In the genomic region with DNA sequence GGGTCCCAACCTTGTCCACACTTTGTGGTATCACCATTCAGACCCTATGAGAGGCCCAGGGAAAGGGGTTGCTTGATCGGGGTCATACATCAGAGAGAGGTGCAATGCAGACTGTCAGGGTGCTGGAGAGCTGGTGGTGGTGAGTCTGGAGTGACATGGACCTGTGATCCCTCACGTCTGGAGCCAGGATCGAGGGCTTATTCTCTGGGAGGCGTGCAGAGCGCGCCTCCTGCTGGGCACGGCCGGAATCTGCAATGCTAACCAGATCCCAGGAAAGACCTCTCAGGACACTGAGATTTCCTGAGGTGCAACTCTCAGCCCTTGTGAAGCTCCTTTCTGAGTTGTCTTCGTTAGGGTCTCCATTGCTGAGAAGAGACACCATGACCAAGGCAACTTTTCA, we compare ENCODE assay signal across 9 mouse cellular contexts. TPM values are rescaled to one million over a fixed set of nuclear protein-coding genes. Genes with fewer than 3 reads are reported as not detected.
A peak's percentile ranks its signal among the peaks of the same experiment; 100 is the strongest.
DNase-seq lines count a peak whose midpoint lies in the region; ATAC-seq and TF ChIP-seq lines count a peak whose summit lies in the region.
"Had no signal": no experiment of that assay in that cellular context is flagged by ENCODE, and none has a peak within 500 bp of the region (broad histone marks: within the 10 kb centered on the region; RNA-seq: fewer than 3 reads in every experiment).

No protein-coding gene starts in this region.

- peak; percentile 75 for DNase-seq in hindbrain, embryonic 14.5 days (ENCODE audit: low spot score)
- peak; percentile 49 for DNase-seq in c-Kit-positive CD71-positive TER-119-positive erythroid progenitor cells, embryonic 14.5 days (ENCODE audit: low spot score)
- DNase-seq in frontal cortex, postnatal 36 days (ENCODE audit: low spot score in 2 of 2) = peak; percentile 53 to 63
- DNase-seq in lung, postnatal 10 days = peak; percentile 79
- peak; percentile 62 for DNase-seq in thymus, postnatal 0 days (ENCODE audit: low spot score)

- H3K9ac ChIP-seq in hindbrain, embryonic 14.5 days = no peak overlapping the region
- H3K9ac ChIP-seq in hindbrain, embryonic 13.5 days = no peak overlapping the region
- no peak overlapping the region for H3K9ac ChIP-seq in kidney, embryonic 16.5 days (replicated peaks; ENCODE audit: low read length)
- H3K9ac ChIP-seq: liver, embryonic 15.5 days had no signal

- H3K36me3 ChIP-seq in hindbrain, embryonic 14.5 days (replicated peaks; ENCODE audit: control insufficient read depth, insufficient read depth) = no peaks in the 10 kb centered on the region
- no peaks in the 10 kb centered on the region for H3K36me3 ChIP-seq in hindbrain, embryonic 13.5 days
- no peaks in the 10 kb centered on the region for H3K36me3 ChIP-seq in E14TG2a.4 (ENCODE audit: insufficient read depth, low read length)
- H3K36me3 ChIP-seq in kidney, embryonic 16.5 days (ENCODE audit: insufficient read depth, low read length) = no peaks in the 10 kb centered on the region
- H3K36me3 ChIP-seq: liver, embryonic 15.5 days had no signal

- peak; percentile 98 for TF ChIP-seq CTCF in E14TG2a.4 (conservative IDR thresholded peaks at IDR 0.05; ENCODE audit: low read length)

- no peak overlapping the region for H3K27ac ChIP-seq in hindbrain, embryonic 14.5 days
- no peak overlapping the region for H3K27ac ChIP-seq in hindbrain, embryonic 13.5 days
- H3K27ac ChIP-seq in kidney, embryonic 16.5 days (ENCODE audit: low read length) = no peak overlapping the region
- H3K27ac ChIP-seq: liver, embryonic 15.5 days had no signal

- H3K4me2 ChIP-seq in hindbrain, embryonic 14.5 days (replicated peaks) = no peak overlapping the region
- H3K4me2 ChIP-seq in hindbrain, embryonic 13.5 days = no peak overlapping the region
- no peak overlapping the region for H3K4me2 ChIP-seq in kidney, embryonic 16.5 days (replicated peaks; ENCODE audit: low read depth, low read length)
- H3K4me2 ChIP-seq: liver, embryonic 15.5 days had no signal

- 5% methylated on average over 9 of the region's 9 CpGs for WGBS in hindbrain, embryonic 14.5 days
- WGBS in hindbrain, embryonic 13.5 days = 5% methylated on average over 9 of the region's 9 CpGs
- 1% methylated on average over 9 of the region's 9 CpGs for WGBS in kidney, embryonic 16.5 days

- H3K9me3 ChIP-seq in hindbrain, embryonic 14.5 days (ENCODE audit: control insufficient read depth, low read length) = no peaks in the 10 kb centered on the region
- no peaks in the 10 kb centered on the region for H3K9me3 ChIP-seq in hindbrain, embryonic 13.5 days
- no peaks in the 10 kb centered on the region for H3K9me3 ChIP-seq in E14TG2a.4 (ENCODE audit: low read length)
- no peaks in the 10 kb centered on the region for H3K9me3 ChIP-seq in kidney, embryonic 16.5 days (ENCODE audit: low read length)
- H3K9me3 ChIP-seq: liver, embryonic 15.5 days had no signal

- no peak for ATAC-seq in hindbrain, embryonic 14.5 days (ENCODE audit: low FRiP score)
- no peak for ATAC-seq in hindbrain, embryonic 13.5 days (ENCODE audit: low FRiP score)
- ATAC-seq in kidney, embryonic 16.5 days (ENCODE audit: low FRiP score, low TSS enrichment) = peak; percentile 20; the same call in 1 of the 2 replicates

- no peak overlapping the region for H3K4me3 ChIP-seq in hindbrain, embryonic 14.5 days (replicated peaks; ENCODE audit: low read length)
- no peak overlapping the region for H3K4me3 ChIP-seq in hindbrain, embryonic 13.5 days
- no peak overlapping the region for H3K4me3 ChIP-seq in E14TG2a.4 (replicated peaks; ENCODE audit: low read length)
- no peak overlapping the region for H3K4me3 ChIP-seq in kidney, embryonic 16.5 days (ENCODE audit: low read length)
- H3K4me3 ChIP-seq: liver, embryonic 15.5 days had no signal

- peaks cover 6% of the 10 kb centered on the region for H3K27me3 ChIP-seq in hindbrain, embryonic 14.5 days (ENCODE audit: control insufficient read depth, insufficient read depth, low read length)
- H3K27me3 ChIP-seq in hindbrain, embryonic 13.5 days = peaks cover 61% of the 10 kb centered on the region
- H3K27me3 ChIP-seq in E14TG2a.4 (ENCODE audit: insufficient read depth, low read length) = peaks cover 66% of the 10 kb centered on the region
- peaks cover 9% of the 10 kb centered on the region for H3K27me3 ChIP-seq in kidney, embryonic 16.5 days (ENCODE audit: insufficient read depth, low read length)

- H3K4me1 ChIP-seq in hindbrain, embryonic 14.5 days (replicated peaks; ENCODE audit: control insufficient read depth, insufficient read depth, low read length) = peaks cover 11% of the 10 kb centered on the region
- peaks cover 13% of the 10 kb centered on the region for H3K4me1 ChIP-seq in hindbrain, embryonic 13.5 days (replicated peaks)
- peaks cover 36% of the 10 kb centered on the region for H3K4me1 ChIP-seq in E14TG2a.4 (replicated peaks; ENCODE audit: low read depth, low read length)
- H3K4me1 ChIP-seq in kidney, embryonic 16.5 days (ENCODE audit: insufficient read depth, low read length) = peaks cover 9% of the 10 kb centered on the region; the same call in 1 of the 2 replicates

RNA-seq across cellular contexts. Expression of a gene that starts 2.5 kb away (rescaled TPM):
- 8.4 and 9.9 TPM in 2 replicates for polyA plus RNA-seq in hindbrain, embryonic 14.5 days (2014; fragmentation: Nextera tagmentation; extraction: Ambion mirVana)
- polyA plus RNA-seq in hindbrain, embryonic 13.5 days (2015; fragmentation: Nextera tagmentation; extraction: Ambion mirVana) = 7.9 and 9.2 TPM in 2 replicates
- 12.2 and 13.2 TPM in 2 replicates for polyA plus RNA-seq in kidney, embryonic 16.5 days (2015; fragmentation: Nextera tagmentation; extraction: Ambion mirVana)
- polyA plus RNA-seq in thymus, postnatal 0 days (2015; fragmentation: Nextera tagmentation; extraction: Ambion mirVana) = 19.5 and 20.9 TPM in 2 replicates

RNA-seq across cellular contexts. Expression of a gene that starts 19.6 kb away (rescaled TPM):
- polyA plus RNA-seq in hindbrain, embryonic 14.5 days (2014; fragmentation: Nextera tagmentation; extraction: Ambion mirVana) = 18.3 and 20.5 TPM in 2 replicates
- polyA plus RNA-seq in hindbrain, embryonic 13.5 days (2015; fragmentation: Nextera tagmentation; extraction: Ambion mirVana) = 10.5 and 11.7 TPM in 2 replicates
- 1.1 TPM in 2 replicates for polyA plus RNA-seq in kidney, embryonic 16.5 days (2015; fragmentation: Nextera tagmentation; extraction: Ambion mirVana)
- 1.0 TPM in 2 replicates for polyA plus RNA-seq in thymus, postnatal 0 days (2015; fragmentation: Nextera tagmentation; extraction: Ambion mirVana)

RNA-seq across cellular contexts. Expression of a gene that starts 24.0 kb away (rescaled TPM):
- polyA plus RNA-seq in hindbrain, embryonic 14.5 days (2014; fragmentation: Nextera tagmentation; extraction: Ambion mirVana) = 67.8 and 70.8 TPM in 2 replicates
- polyA plus RNA-seq in hindbrain, embryonic 13.5 days (2015; fragmentation: Nextera tagmentation; extraction: Ambion mirVana) = 69.2 and 72.6 TPM in 2 replicates
- 102 and 109 TPM in 2 replicates for polyA plus RNA-seq in kidney, embryonic 16.5 days (2015; fragmentation: Nextera tagmentation; extraction: Ambion mirVana)
- polyA plus RNA-seq in thymus, postnatal 0 days (2015; fragmentation: Nextera tagmentation; extraction: Ambion mirVana) = 58.6 and 59.2 TPM in 2 replicates

RNA-seq across cellular contexts. Expression of a gene that starts 37.9 kb away (rescaled TPM):
- polyA plus RNA-seq in hindbrain, embryonic 14.5 days (2014; fragmentation: Nextera tagmentation; extraction: Ambion mirVana) = 0.19 and 0.20 TPM in 2 replicates
- not detected in 2 replicates for polyA plus RNA-seq in hindbrain, embryonic 13.5 days (2015; fragmentation: Nextera tagmentation; extraction: Ambion mirVana)
- polyA plus RNA-seq in kidney, embryonic 16.5 days (2015; fragmentation: Nextera tagmentation; extraction: Ambion mirVana) = 0.62 and 0.69 TPM in 2 replicates
- polyA plus RNA-seq in thymus, postnatal 0 days (2015; fragmentation: Nextera tagmentation; extraction: Ambion mirVana) = 2.7 and 3.1 TPM in 2 replicates

RNA-seq across cellular contexts. Expression of a gene that starts 42.3 kb away (rescaled TPM):
- polyA plus RNA-seq in hindbrain, embryonic 14.5 days (2014; fragmentation: Nextera tagmentation; extraction: Ambion mirVana) = 1.9 and 2.1 TPM in 2 replicates
- polyA plus RNA-seq in hindbrain, embryonic 13.5 days (2015; fragmentation: Nextera tagmentation; extraction: Ambion mirVana) = 0.83 and 1.0 TPM in 2 replicates
- polyA plus RNA-seq in kidney, embryonic 16.5 days (2015; fragmentation: Nextera tagmentation; extraction: Ambion mirVana) = 1.6 and 2.6 TPM in 2 replicates
- 0.10 and 0.44 TPM in 2 replicates for polyA plus RNA-seq in thymus, postnatal 0 days (2015; fragmentation: Nextera tagmentation; extraction: Ambion mirVana)
